Mouse (Mus musculus) olfactory bulb, adult 2 months (tissue): ENCODE results near the gene Lmo2.

Experiments
- CTCF ChIP-seq: fragments of 200-500 bp; IDR thresholded peaks from 2 replicates; pipeline ENCODE4 v1.5.1; 2012; ENCODE audit warnings: low read depth, mild to moderate bottlenecking, low read length, moderate library complexity; ENCODE audit not compliant: insufficient read depth
- POLR2A ChIP-seq: fragments of 200-500 bp; IDR thresholded peaks from 2 replicates; pipeline ENCODE4 v1.6.1; 2012; ENCODE audit warnings: mild to moderate bottlenecking, low read depth, low read length, moderate library complexity; ENCODE audit not compliant: insufficient read depth

- TF ChIP-seq CTCF: no peak
- no peak for TF ChIP-seq POLR2A
These were observed 23.5 kb upstream of the Lmo2 start for GRCm38 (mm10) chr2:103934270-103934669.
